Mouse (Mus musculus): ENCODE measurements at regions not wholly inside any gene's neighbourhood (a gene's known extent, or its start where the extent isn't known, plus 50 kb on each side); places are given as distances from the start of the nearest gene placed in this dataset.

- no peak for TF ChIP-seq POLR2A (IDR thresholded peaks at IDR 0.05; ENCODE audit: borderline replicate concordance, low read depth, low read length)
- TF ChIP-seq CTCF (IDR thresholded peaks at IDR 0.05; ENCODE audit: low read depth, low read length) = no peak
Measured at GRCm38 (mm10) chr1:186546386-186547185, 159.2 kb downstream of the Tgfb2 start.
